Mouse (Mus musculus): Measurements from ENCODE around the gene Tlk2.

DNA sequence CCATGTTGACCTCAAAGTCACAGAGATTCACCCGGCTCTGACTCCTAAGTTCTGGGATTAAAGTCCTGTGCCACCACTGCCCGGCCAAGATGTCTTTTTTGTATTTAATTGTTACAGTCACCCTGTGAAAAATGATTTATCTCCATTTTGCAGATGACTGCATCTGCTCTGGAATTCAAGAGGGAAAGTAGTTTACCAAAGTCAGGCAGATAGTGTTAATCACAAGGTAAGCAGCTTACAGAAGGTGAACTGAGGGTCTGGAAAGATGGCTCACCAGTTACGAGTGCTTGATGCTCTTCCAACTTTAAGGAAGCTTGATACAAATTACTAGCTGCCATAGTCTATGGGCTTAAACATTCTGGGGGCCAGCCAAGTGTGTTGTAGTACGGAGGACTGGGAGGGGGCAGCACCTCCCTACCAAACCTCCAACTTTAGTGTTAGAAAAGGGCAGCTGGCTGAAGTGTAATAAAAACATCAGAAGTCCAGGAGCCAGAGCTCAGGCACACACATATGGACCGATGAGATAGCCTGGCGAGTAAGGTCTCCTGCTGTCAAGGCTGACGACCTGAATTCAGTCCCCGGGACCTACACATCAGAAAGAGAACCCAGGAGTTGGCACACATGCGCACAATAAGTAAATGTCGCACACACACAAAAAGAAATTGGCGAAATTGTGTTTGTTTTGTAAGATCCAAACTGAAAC lies 33.9 kb upstream of the Tlk2 start:
- no peak for TF ChIP-seq POLR2A (IDR thresholded peaks at IDR 0.05; ENCODE audit: control insufficient read depth, low read depth, low read length)
- TF ChIP-seq CTCF (IDR thresholded peaks at IDR 0.05; ENCODE audit: control insufficient read depth, insufficient read depth, insufficient replicate concordance, low read depth, low read length) = no peak
